Mouse (Mus musculus) ES-E14 (cell line): ENCODE data around the gene AI837181. TPM values are rescaled to one million over a fixed set of nuclear protein-coding genes. Genes with fewer than 3 reads are reported as not detected.

ENCODE experiments used
- DNase-seq: peaks from one replicate; pipeline ENCODE4 v3.0.0-alpha.2; 2013; ENCODE audit warnings: low read depth, low spot score
- H3K27ac ChIP-seq: 2 replicates; pipeline ENCODE4 v1.5.1; 2012; ENCODE audit warnings: low read depth, mild to moderate bottlenecking, low read length, moderate library complexity, mixed read lengths; ENCODE audit not compliant: poor library complexity, insufficient read depth, severe bottlenecking
- H3K36me3 ChIP-seq: 2 replicates; pipeline ENCODE4 v1.6.1; 2012; ENCODE audit warnings: mild to moderate bottlenecking, low read length, moderate library complexity, mixed read lengths; ENCODE audit not compliant: control insufficient read depth, poor library complexity, insufficient read depth, severe bottlenecking
- H3K4me1 ChIP-seq, 2 experiments: fragments of 150-350 bp in 1 of 2; sonication (generic) in 1 of 2; 2 replicates each; pipeline ENCODE4 v1.6.1; 2012; ENCODE audit warnings: low read length in 2 of 2, mild to moderate bottlenecking in 1 of 2, mixed read lengths in 1 of 2; ENCODE audit not compliant: control insufficient read depth in 2 of 2, insufficient read depth in 2 of 2, poor library complexity in 1 of 2
- H3K4me3 ChIP-seq, 2 experiments: fragments of 150-350 bp in 1 of 2; sonication (generic) in 1 of 2; 2 replicates each; pipeline ENCODE4 v1.5.1; 2012; ENCODE audit warnings: low read length in 2 of 2, low read depth in 1 of 2, mild to moderate bottlenecking in 1 of 2, mixed read lengths in 1 of 2; ENCODE audit not compliant: insufficient read depth in 1 of 2, poor library complexity in 1 of 2, severe bottlenecking in 1 of 2
- H3K9ac ChIP-seq: 2 replicates; pipeline ENCODE4 v1.6.1; 2012; ENCODE audit warnings: low read depth, mild to moderate bottlenecking, low read length, mixed read lengths; ENCODE audit not compliant: poor library complexity, insufficient read depth, severe bottlenecking
- H3K9me3 ChIP-seq: fragments of 150-350 bp; sonication (generic); 2 replicates; pipeline ENCODE4 v1.6.1; 2012; ENCODE audit warnings: low read depth, mild to moderate bottlenecking, low read length; ENCODE audit not compliant: control insufficient read depth, insufficient read depth
- CHD2 ChIP-seq: IDR thresholded peaks from 2 replicates; pipeline ENCODE4 v1.6.1; 2014; ENCODE audit warnings: mild to moderate bottlenecking, low read depth, low read length, inconsistent platforms
- HCFC1 ChIP-seq: IDR thresholded peaks from 2 replicates; pipeline ENCODE4 v1.6.1; 2012; ENCODE audit warnings: low read length, inconsistent platforms, borderline replicate concordance; ENCODE audit not compliant: insufficient read depth
- MAFK ChIP-seq: IDR thresholded peaks from 2 replicates; pipeline ENCODE4 v1.6.1; 2014; ENCODE audit warnings: mild to moderate bottlenecking, low read depth, low read length, inconsistent platforms; ENCODE audit not compliant: insufficient read depth
- ZC3H11A ChIP-seq: IDR thresholded peaks from 2 replicates; pipeline ENCODE4 v1.6.1; 2012; ENCODE audit warnings: low read depth, mild to moderate bottlenecking, inconsistent platforms, low read length, borderline replicate concordance
- ZNF384 ChIP-seq: IDR thresholded peaks from 2 replicates; pipeline ENCODE4 v1.6.1; 2012; ENCODE audit warnings: low read depth, low read length, inconsistent platforms
- in situ Hi-C, 2 experiments: fragments of 600-800 bp; cut with MboI; formaldehyde crosslinking; loops; one replicate each; pipeline ENCODE4 v1.15.1; 2025; ENCODE audit warnings: low sequenced_read_pairs in 2 of 2, inconsistent platforms in 1 of 2; ENCODE audit not compliant: unreplicated experiment in 2 of 2
- total RNA-seq: library from RNA; depleted of rRNA; stranded (reverse); fragments of 300-350 nt; gene quantifications from 2 replicates; pipeline ENCODE4 v1.2.3, GENCODE M21; 2012

The AI837181 gene
- total RNA-seq, 1 experiment: 13.8 TPM

- TF ChIP-seq ZC3H11A (no peak), HCFC1 (no peak), ZNF384 (no peak), CHD2 (no peak), MAFK (no peak)
- Histone ChIP-seq H3K4me3 (peak within 1 kb of the TSS; percentile 77 to 96), H3K9me3 (no peaks in the 10 kb centered on the region), H3K36me3 (peaks cover 11% of the 10 kb centered on the region; the same call in 1 of the 2 replicates), H3K27ac (no peak within 1 kb of the TSS), H3K9ac (peak within 1 kb of the TSS; percentile 81), H3K4me1 (peaks cover 2 to 9% of the 10 kb centered on the region in 2 experiments; a peak in 3 of 4 replicates)
- no peak for DNase-seq
- in situ Hi-C loops: no loop called here
Observed at GRCm38 (mm10) chr19:5457746-5458442, 33.0 kb downstream of the AI837181 start, which contains the start of gene Ccdc85b. Gene Ccdc85b, minus strand, starts transcription at chr19:5457894.

- DNase-seq: no peak
- TF ChIP-seq ZC3H11A (no peak), CHD2 (no peak), HCFC1 (no peak), MAFK (no peak), ZNF384 (no peak)
- no peak overlapping the region for H3K27ac ChIP-seq
- H3K36me3 ChIP-seq: peaks cover 16% of the 10 kb centered on the region; the same call in 1 of the 2 replicates
- in situ Hi-C loops: no loop called here
- no peak overlapping the region for H3K4me3 ChIP-seq
- peaks cover 2 to 13% of the 10 kb centered on the region in 2 experiments; a peak in 3 of 4 replicates for H3K4me1 ChIP-seq
- H3K9ac ChIP-seq: no peak overlapping the region; the same call in 1 of the 2 replicates
- no peaks in the 10 kb centered on the region for H3K9me3 ChIP-seq
Observed at GRCm38 (mm10) chr19:5459019-5459418, 34.1 kb downstream of the AI837181 start.

- H3K4me3 ChIP-seq: peak overlapping the region; percentile 92 to 99
- no peaks in the 10 kb centered on the region for H3K9me3 ChIP-seq
- TF ChIP-seq CHD2: no peak
- TF ChIP-seq MAFK: no peak
- no peak for TF ChIP-seq ZNF384
- H3K4me1 ChIP-seq: peaks cover 6 to 15% of the 10 kb centered on the region in 2 experiments; a peak in 3 of 4 replicates
- in situ Hi-C loops: no loop called here
- H3K9ac ChIP-seq: no peak overlapping the region; the same call in 1 of the 2 replicates
- H3K27ac ChIP-seq: no peak overlapping the region
- H3K36me3 ChIP-seq: peaks cover 13% of the 10 kb centered on the region; the same call in 1 of the 2 replicates
- no peak for DNase-seq
Observed at GRCm38 (mm10) chr19:5459896-5460295, 35.0 kb downstream of the AI837181 start.

GRCm38 (mm10) chr19:5460465-5460911 is 35.5 kb downstream of the AI837181 start, which contains the start of gene Fibp:
Gene Fibp, plus strand, starts transcription at chr19:5460615.
- H3K36me3 ChIP-seq: peaks cover 19% of the 10 kb centered on the region
- H3K9me3 ChIP-seq: no peaks in the 10 kb centered on the region
- peak; percentile 68 for DNase-seq
- TF ChIP-seq ZNF384: no peak
- no peak for TF ChIP-seq MAFK
- peak; percentile 35; the same call in 1 of the 2 replicates for TF ChIP-seq CHD2
- peak; percentile 76; the same call in 1 of the 2 replicates for TF ChIP-seq HCFC1
- peaks cover 6 to 11% of the 10 kb centered on the region in 2 experiments; a peak in 2 of 4 replicates for H3K4me1 ChIP-seq
- peak within 1 kb of the TSS; percentile 92 to 99 for H3K4me3 ChIP-seq
- no peak within 1 kb of the TSS for H3K27ac ChIP-seq
- in situ Hi-C loops: no loop called here
- peak within 1 kb of the TSS; percentile 94 for H3K9ac ChIP-seq
